Mouse (Mus musculus) natural killer cell, adult 2 months (primary cell): ENCODE data around the gene Amz1.

Experiments used
- DNase-seq, 2 experiments: peaks; one replicate each; pipeline ENCODE4 v3.0.0; 2022; ENCODE audit warnings: low spot score in 2 of 2

Gene Amz1

DNA sequence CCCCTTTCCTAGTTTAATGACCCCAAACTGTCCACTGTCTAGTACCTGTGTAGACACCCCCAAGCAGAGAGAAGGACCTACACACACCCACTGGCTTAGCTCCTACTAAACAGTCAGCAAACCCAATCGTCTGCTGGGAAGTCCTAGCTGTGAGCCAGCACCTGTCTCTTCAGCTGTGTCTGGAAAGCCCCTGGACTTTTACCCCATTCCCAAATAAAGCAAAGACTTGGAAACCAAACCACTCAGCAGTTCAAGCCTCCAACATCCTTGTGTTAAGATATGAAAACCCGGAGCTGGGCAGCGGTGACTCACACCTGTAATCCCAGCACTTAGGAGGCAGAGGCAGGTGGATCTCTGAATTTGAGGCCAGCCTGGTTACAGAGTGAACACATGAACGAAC, 42.6 kb downstream of the Amz1 start:
- DNase-seq: no peak

DNA sequence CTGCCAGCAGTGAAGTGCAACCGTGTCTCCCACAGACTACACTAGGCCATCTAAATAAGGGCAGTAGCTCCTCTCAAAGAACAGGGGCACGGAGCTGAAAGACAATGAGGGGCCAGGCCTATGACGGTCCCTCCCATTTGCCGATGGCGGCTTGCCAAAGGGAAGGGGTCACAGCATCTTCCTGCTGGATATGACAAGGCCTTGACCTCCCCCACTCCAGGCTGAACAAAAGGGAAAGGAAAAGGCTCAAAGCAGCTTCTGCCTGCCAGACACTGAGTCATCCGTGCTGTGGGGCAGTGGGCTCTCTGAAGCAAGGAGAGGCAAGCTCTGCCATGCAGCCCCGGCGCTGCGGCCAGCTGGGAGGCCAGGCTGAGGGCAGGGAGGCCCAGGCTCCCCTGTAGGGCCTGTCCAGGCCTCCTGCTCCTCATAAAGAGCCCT, 43.8 kb downstream of the Amz1 start:
- no peak for DNase-seq

DNA sequence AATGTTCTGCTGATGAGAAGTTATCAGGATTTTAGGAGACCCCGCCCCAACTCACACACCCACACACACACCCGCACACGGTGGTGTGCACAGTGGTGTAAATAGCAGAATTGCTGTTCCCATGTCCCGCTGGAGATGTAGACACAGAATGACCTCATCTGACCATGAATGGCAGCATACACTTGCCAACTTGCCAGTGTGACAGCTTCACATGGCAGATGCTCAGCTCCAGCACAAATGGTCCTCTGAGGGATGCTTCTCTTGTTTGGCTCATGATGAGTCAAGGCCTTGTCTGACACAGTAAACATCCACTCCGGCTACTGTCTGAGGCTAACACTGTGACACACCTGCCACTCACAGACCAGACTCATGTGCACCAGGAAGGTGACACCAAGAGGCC, 44.4 kb downstream of the Amz1 start:
- DNase-seq: no peak

DNA sequence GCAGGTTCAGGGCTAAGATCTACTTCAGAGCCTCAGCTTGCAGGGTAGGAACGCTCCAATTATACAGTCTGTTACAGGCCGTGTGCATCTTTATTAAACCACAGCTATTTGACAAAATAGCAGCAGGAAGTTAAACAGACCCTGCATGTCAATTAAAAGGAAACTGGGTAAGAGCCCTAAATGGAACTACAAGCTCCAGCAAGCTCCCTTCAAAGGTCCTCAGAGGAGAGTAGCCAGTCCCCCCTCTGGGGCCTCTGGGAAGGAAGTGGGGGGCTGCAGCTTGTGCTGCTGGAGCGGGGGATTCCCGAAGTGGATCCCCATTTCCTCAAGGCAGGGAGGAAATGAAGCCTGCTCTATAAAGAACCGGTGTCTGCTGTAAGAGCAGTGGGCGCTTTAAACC, 47.7 kb downstream of the Amz1 start:
- no peak for DNase-seq

DNA sequence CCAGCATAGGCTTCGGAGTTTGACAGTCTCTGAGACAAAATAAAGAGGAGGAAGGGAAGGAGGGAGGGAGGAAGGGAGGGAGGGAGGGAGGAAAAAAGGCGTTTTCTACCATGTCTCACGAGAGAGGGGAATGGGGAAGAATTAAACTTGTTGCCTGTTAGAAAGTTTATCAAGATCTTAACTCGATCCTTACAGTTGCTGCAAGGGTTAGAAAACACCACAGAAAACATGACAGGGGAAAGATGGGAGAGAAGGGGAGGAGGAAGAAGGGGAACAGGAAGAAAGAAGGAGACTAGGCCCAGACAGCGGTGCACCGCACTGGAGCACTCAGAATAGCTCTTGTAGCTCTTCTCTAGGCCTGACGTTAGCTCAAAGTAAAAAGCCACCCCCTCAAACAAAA, 48.2 kb downstream of the Amz1 start:
- no peak for DNase-seq

DNA sequence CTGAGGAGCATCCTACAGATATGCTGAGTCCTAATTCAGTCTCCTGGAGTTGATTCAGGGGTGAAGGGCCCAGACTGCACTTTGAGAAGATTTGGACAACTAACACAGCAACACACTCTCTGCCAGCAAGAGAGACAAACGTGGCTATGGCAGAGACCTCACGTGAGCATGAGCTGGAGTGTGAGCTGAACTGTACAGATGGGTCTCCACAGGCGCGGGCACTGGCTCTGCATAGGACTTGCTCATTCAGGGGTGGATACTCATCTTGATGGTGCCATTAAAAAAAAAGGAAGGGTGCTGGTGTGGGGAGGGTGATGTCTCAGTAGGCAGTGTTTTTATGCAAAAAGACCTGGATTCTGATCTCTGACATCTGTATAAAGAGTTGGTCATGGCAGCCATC, 51.2 kb downstream of the Amz1 start:
- no peak for DNase-seq

DNA sequence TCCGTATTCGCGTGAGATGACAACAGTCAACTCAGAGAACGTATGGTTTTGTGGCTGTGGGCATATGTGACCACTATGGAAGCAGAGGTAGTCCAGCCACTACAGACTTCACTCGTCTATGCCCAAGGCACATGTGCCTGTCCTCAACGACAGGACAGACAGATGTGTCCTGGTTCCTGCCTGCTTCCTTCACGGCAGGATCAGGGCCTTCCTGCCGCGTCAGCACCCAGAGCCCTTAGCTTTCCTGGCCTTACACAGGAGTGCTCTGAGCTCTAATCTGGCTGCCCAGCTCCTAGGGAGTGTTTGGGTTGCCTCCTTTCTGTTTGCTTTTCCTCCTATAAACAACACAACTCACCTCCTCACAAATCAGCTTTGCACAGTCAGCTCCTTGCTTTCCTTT, 53.0 kb downstream of the Amz1 start:
- no peak for DNase-seq

DNA sequence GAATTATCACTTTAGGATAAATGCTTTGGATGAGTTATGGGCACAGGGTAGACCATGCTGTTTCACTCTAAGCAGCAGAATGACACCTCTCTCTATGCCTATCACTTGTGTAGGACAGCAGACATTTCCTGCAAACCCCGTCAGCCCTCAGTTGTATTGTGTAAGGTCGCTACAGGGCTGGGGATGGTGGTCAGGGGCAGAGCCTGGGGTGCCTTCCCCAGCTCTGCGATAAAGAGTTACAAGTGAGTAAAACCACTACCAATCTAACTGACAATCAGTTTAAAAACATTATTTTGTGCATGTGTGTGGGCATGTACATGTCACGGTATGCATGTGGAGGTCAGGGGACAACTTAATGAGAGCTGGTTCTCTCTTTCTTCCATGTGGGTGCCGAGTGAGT, 57.2 kb downstream of the Amz1 start:
- no peak for DNase-seq

DNA sequence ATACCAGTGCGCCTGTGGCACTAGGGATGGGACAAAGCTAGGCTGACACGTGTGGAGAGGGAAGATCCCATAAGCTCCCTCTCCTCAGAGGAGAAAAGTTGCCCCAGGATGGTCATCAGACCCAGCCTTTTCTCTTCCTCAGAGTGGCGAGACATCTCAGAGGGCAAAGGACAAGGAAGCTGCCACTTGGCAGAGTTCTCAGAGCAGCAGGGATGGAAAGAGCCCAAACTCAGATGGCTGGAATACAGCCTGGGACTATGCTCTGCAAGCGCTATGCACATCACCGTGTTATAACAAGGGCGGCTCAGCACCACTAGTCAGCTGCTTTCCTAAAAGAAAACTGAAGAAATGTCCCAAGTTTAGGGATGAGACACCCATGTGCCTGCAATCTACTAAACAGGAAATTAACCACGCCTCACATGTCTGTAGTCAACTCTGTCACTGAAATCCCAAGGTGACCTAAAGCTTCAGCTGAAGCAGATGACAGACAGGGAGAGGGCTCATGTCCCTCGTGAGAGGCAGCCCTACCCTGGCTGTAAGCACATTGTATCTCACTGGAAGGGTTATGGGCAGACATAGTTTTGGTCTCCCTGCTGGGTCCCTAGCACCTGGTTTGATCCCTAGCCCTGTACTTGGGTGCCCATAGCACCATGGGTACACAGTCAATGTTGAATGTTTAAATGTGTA, 58.1 kb downstream of the Amz1 start:
- no peak for DNase-seq

DNA sequence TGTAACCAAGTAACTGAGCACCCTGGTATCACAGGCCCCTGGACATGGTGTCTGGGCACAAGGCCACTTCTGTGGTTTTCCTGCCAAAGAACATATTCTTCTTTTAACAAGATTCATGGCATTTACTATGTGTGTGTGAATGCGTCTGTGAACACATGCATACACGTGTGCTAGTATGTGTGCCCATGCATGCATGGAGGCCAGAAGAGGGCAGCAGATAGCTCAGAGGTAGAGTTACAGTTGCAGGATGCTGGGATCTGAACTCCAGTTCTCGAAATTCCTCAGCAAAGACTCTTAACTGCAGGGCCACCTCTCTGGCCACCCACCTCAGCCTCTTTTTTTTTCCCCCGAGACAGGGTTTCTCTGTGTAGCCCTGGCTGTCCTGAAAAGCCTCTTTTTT, 59.6 kb downstream of the Amz1 start:
- DNase-seq: no peak

DNA sequence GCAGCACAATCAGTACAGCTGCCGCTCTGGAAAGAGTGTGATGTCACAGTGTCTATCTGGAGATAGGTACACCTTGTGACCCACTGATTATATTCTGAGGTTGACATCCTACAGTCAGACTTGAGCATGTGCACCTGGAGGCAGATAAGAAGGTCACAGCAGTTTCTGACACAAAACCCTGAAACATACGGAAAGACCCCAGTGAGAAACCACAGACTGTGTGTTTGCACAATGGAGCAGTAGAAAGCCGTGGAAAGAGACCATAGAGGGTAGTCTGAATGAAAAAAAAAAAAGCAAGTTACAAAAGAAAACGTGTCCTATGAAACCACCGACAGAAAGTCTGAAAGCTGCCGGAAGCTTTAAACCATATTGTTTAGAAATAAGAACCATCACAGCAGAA, 60.4 kb downstream of the Amz1 start:
- DNase-seq: no peak

DNA sequence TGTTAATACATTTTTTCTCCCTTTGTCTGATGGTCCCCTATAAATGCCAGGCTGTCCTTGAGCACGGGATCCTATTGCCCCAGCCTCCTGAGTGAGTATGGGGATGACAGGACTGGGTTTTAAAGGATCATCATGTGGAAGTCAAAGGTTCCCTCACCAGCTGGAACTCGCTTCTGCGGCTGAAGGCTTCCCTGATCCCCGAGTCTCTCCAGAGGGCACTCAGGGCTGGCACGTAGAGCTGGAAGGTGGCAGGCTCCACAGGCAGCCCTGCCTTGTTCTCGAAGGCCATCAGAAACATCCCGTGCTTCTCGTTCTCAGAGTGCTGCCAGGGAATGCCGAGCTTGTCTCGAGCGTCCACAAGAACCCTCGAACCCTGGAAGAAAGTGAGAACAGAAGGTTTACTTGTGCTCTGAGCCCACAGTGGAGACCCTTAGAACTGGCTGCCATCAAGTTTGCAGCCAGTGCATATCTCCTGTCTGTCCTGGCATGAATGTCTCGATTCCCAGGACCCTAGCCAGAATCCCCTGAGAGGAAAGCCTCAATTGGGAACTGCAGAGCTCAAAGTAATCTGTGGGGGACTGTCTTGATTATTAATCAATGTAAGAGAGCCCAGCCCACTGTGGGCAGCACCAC, 61.4 kb downstream of the Amz1 start:
- no peak for DNase-seq

DNA sequence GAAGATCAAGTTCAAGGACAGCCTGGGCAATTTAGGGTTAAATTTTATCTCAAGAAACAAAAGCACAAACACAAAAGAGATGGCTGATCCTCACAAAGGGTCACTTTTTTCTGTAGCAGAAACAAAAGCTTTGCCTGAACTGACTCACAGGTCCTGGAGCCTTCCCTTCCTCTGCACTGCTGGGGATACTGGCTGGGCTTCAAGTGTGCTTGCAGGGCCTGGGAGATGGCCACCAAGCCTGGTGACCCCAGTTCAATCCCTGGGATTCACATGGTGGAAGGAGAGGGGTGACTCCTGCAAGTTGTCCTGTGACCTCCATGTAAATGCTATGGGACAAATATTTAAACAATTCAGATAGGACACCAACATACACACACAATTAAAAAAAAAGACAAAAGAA, 65.6 kb downstream of the Amz1 start:
- no peak for DNase-seq

DNA sequence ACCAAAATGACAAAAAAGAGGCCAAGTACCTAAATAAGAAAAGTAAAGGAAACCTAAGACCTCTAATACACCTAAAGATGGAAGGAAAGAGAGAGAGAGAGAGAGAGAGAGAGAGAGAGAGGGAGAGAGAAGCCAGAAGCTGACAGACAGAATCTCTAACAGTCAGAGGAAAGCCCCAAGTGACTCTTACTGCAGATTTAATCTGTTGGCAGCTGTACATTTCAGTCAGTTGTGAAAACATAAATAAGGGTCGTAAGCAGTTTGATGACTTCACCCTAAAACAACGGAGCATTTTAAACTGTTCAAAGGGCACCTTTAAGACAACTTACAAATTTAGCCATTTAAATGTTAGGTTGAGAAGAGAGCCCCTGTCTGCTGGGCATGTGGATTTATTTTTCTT, 66.5 kb downstream of the Amz1 start:
- no peak for DNase-seq

DNA sequence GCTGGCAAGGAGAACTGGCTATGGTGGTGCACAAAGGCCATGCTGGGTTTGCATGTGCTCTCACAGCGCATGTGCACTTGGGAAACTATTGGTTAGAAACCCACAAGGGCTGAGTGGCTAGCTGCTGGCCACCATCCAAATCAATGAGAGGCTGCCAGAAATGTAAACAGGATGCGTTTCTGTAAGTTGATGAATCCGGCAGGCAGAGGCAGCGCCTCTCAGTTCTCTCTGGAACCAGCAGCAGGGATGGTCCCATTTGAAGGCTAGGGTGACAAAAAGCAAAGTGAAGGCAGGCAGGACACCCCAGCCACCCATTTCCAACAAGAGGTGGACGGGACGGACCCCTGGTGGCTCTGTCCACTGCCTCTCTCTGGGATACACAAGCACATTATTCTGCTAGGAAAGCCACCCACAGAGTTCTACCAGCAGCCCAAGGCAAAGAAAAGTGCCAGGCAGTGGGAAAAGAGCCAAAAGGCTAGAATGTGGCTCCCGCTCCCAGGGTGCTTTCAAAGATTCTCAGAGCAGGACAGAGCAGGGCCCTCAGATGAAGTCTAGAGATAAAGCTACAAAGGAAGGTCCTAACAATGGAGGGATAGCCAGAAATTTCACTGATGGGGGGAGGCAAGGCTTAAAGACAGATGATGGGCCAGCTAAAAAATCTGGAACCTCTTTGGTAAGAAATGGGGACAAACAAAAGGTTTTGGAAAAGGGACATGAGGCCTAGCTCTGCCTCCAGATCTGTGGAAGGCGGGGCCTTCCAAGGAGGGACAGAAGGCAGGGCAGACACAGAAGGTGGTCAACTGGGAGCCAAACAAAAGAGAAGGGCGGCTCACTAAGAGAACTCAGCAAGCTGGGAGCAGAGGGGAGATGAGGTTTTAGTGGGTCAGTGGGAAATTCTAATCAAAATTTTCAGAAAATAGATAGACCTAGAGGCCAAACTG, 67.3 kb downstream of the Amz1 start:
- peak; percentile 37 to 61 for DNase-seq

DNA sequence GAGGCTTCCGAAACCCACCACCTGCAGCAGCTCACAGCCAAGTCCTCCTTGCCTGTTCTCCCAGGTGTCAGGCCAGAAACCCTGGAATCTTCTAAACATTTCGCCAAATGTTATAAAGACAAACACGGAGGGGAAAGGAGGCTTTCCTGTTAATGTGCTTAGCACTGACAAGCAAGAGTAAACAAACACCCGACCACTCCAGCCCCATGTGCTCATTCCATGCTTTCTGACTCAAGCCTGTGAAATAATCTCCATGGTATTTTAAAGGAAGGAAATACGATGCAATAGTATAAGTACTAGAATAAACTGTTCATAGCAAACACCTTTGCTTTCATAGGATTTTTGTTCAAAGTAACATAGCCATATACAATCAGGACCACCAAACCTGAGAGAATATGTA, 68.3 kb downstream of the Amz1 start:
- DNase-seq: no peak

DNA sequence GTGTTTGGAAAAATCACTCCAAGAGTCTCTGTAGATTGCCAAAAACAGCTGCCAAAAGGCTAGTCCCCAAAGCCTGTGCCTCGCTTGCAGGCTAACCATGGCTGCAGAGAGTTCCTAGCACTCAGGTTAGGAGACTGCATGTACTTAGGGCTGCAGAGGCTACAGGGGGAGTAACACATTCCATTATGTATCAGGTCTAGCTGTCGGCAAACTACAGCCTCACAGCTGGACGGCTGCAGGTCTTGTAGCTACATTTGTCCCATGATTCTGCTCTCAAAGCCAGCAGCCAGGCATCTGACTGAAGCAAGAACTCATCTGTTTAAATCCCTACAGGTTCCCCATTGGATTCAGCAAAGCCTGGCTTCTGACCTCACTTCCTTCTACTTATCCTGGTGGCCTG, 70.8 kb downstream of the Amz1 start:
- DNase-seq: no peak

DNA sequence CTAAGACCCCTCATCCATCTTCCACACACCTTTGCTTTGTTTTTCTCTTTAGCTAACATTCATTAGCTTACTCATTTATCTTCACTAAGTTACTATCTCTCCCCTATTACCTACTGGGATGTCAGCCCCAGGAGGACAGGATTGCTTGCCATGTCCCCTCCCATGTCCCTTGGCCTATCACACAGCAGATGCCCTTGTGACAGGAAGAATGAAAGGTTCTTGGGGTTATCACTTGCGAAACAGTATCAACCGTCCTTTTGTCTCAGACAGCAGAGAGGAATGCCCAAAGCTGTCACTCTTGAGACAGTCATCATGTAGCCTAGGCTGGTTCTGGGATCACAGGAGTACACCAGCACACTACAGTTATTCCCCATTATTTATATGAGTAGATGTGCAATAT, 71.2 kb downstream of the Amz1 start:
- DNase-seq: no peak

DNA sequence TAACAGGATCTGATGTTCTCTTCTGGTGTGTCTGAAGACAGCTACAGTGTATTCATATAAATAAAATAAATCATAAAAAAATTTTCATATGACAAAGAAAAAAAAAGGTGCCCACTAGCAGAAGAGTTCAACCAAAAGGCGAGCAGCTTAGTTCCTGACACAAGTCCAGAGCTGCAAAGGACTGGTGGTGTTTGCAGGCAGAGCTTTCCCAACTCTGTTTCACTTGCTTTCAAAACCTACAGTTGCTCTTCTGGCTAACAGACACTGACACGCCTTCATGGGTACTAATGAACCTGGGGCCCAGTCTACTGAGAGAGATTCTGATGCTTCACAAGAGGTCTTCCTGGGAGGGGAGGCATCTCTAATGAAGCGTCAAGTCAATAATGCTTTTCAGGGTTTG, 72.1 kb downstream of the Amz1 start:
- DNase-seq: no peak

DNA sequence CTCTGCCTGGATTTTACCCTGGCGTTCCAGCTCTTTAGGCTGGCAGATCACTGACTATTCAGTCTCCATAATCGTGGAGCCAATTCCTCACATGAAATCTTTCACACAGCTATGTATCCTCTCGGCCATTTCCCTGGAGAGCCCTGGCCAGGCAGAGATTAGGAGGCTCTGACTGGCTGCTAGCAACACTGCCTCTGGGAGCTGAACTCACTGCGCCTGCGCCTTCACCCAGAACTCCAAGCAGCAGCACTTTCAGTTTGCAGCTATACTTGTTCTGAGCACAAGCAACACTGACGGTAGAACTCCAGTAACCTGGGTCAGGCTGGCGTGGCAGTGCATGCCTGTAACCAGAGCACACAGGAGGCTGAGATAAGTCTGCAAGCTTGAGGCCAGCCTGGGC, 74.2 kb downstream of the Amz1 start:
- no peak for DNase-seq

DNA sequence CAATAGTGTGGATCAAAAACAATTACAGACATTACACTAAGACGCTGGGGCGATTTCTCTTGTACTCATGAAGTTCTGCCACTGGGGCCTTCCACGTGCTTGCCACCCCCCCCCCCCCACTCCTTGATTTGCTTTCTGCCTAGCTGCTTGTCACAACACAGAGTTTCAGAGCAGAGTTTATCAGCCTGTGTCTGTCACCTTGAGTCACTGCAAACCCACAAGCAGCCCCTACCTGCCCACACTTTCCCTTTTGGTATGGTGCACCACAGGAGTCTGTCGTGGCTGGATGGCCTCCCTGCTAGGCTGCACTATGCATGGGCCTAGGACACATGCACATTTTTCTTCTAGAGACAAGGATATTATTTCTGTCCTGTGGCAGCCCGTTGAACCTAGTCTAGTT, 74.8 kb downstream of the Amz1 start:
- DNase-seq: peak; percentile 37 to 42

DNA sequence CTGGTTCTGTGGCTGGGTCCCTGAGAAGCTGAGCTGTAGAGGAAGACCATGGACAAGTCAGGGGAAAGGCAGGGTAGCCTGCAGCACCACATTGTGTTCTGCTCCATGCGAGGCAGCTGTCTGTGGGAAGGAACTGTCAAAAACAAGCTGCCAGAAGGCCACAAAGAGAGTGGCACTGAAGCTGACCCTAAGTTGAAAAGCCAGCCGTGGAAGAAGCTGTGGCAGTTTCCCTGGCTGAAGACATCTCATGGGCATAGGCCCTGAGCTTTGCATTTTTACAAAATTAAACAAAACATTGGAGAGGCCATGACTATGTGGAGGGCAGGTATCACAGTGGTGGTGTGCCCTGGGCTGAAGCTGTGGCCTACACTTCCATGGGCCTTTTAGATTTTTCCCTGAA, 75.3 kb downstream of the Amz1 start:
- no peak for DNase-seq
